Mouse (Mus musculus): ENCODE results near the gene Zscan18.
"Not testable (repeated sequence)": the region's sequence is repeated elsewhere in the genome, so short reads cannot be mapped to it uniquely, and the experiment has no call there.

Gene Zscan18

GRCm38 (mm10) chr7:12802866-12803726, at the start of gene Zscan18:
Gene Zscan18, minus strand, starts transcription at chr7:12803635.
- peak; percentile 95 for ATAC-seq (ENCODE audit: insufficient number of reproducible peaks, low FRiP score, low TSS enrichment)

- ATAC-seq (ENCODE audit: insufficient number of reproducible peaks, low FRiP score, low TSS enrichment), result no peak
These were observed 32.3 kb upstream of the Zscan18 start for GRCm38 (mm10) chr7:12835779-12836178.

GRCm38 (mm10) chr7:12835193-12835671, 31.8 kb upstream of the Zscan18 start:
- ATAC-seq (ENCODE audit: insufficient number of reproducible peaks, low FRiP score, low TSS enrichment), result peak; percentile 59

GRCm38 (mm10) chr7:12834162-12835120, 31.0 kb upstream of the Zscan18 start, which contains the start of gene Zfp110:
Gene Zfp110, plus strand, starts transcription at chr7:12834761.
- ATAC-seq (ENCODE audit: insufficient number of reproducible peaks, low FRiP score, low TSS enrichment), result peak; percentile 96

- peak; percentile 94 for ATAC-seq (ENCODE audit: insufficient number of reproducible peaks, low FRiP score, low TSS enrichment)
These were observed 15.3 kb upstream of the Zscan18 start, which contains the start of gene Zfp329 for GRCm38 (mm10) chr7:12818521-12819295. Gene Zfp329, minus strand, starts transcription at chr7:12818858.

- ATAC-seq (ENCODE audit: insufficient number of reproducible peaks, low FRiP score, low TSS enrichment), result no peak
These were observed 12.1 kb upstream of the Zscan18 start for GRCm38 (mm10) chr7:12815566-12815965.

- ATAC-seq (ENCODE audit: insufficient number of reproducible peaks, low FRiP score, low TSS enrichment), result no peak; the same call in 1 of the 2 replicates
These were observed 264 bp upstream of the Zscan18 start for GRCm38 (mm10) chr7:12803727-12804071.

GRCm38 (mm10) chr7:12799554-12799953, 3.9 kb downstream of the Zscan18 start:
- no peak for ATAC-seq (ENCODE audit: insufficient number of reproducible peaks, low FRiP score, low TSS enrichment)

GRCm38 (mm10) chr7:12797971-12798370, 5.5 kb downstream of the Zscan18 start:
- ATAC-seq (ENCODE audit: insufficient number of reproducible peaks, low FRiP score, low TSS enrichment), result no peak

GRCm38 (mm10) chr7:12792624-12793023, 10.8 kb downstream of the Zscan18 start:
- ATAC-seq (ENCODE audit: insufficient number of reproducible peaks, low FRiP score, low TSS enrichment), result not testable (repeated sequence)

GRCm38 (mm10) chr7:12788025-12788424, 15.4 kb downstream of the Zscan18 start:
- ATAC-seq (ENCODE audit: insufficient number of reproducible peaks, low FRiP score, low TSS enrichment), result no peak

GRCm38 (mm10) chr7:12787333-12787732, 16.1 kb downstream of the Zscan18 start:
- no peak for ATAC-seq (ENCODE audit: insufficient number of reproducible peaks, low FRiP score, low TSS enrichment)

GRCm38 (mm10) chr7:12780151-12780830, 23.1 kb downstream of the Zscan18 start:
- ATAC-seq (ENCODE audit: insufficient number of reproducible peaks, low FRiP score, low TSS enrichment), result peak; percentile 76

GRCm38 (mm10) chr7:12779782-12780150, 23.7 kb downstream of the Zscan18 start:
- ATAC-seq (ENCODE audit: insufficient number of reproducible peaks, low FRiP score, low TSS enrichment), result 0 out of 2 replicates have a peak, but pooled peaks have one; percentile 37

- no peak for ATAC-seq (ENCODE audit: insufficient number of reproducible peaks, low FRiP score, low TSS enrichment)
These were observed 24.3 kb downstream of the Zscan18 start for GRCm38 (mm10) chr7:12779141-12779540.

GRCm38 (mm10) chr7:12774606-12775005, 28.8 kb downstream of the Zscan18 start:
- ATAC-seq (ENCODE audit: insufficient number of reproducible peaks, low FRiP score, low TSS enrichment), result peak; percentile 95

GRCm38 (mm10) chr7:12774111-12774510, 29.3 kb downstream of the Zscan18 start:
- ATAC-seq (ENCODE audit: insufficient number of reproducible peaks, low FRiP score, low TSS enrichment), result peak; percentile 63; the same call in 1 of the 2 replicates

GRCm38 (mm10) chr7:12749431-12750198, 53.8 kb downstream of the Zscan18 start:
- no peak for ATAC-seq (ENCODE audit: insufficient number of reproducible peaks, low FRiP score, low TSS enrichment)

GRCm38 (mm10) chr7:12734904-12735303, 68.5 kb downstream of the Zscan18 start, which contains the start of gene Vmn2r56:
Gene Vmn2r56, minus strand, starts transcription at chr7:12735004.
- ATAC-seq (ENCODE audit: insufficient number of reproducible peaks, low FRiP score, low TSS enrichment), result no peak
